Mouse (Mus musculus): ENCODE measurements around the gene Mettl8.

The Mettl8 gene

DNA sequence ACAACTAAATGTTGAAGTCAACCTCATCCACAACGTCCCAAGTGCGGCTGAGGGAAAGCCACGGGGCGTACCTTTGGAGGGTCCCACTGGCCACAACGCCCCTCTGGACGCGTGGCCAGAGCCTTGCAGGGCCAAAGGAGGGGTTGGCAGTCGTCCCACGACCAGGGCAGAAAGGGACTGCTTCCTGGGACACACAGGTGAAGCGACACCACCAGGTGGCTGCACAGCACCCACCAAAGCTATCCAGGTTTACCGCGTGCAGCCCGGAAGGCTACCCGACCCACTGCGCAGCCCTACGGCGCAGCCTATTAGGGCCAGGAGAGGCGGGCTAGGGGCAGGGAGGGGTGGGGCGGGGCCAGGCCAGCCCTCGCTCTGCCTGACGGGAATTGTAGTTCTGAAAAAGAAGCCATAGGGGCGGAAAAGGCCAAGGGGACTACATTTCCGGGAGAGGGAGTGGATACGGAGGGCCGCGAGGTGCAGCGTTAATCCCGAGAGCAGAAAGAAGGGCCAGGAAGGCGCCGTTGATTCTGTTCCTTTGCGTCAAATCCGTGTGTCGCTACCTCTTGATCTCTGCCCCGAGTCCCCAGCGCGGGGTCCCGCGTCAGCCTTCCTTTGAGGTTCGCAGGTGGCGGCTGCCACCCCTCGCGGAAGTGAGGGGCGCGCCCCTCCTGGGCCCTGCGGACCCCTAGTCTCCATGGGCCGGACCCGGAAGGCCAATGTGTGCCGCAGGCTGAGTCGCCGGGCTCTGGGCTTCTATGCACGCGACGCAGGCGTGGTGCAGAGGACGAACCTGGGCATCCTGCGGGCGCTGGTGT lies at the start of gene Mettl8, which contains the start of gene Dcaf17:
Mettl8 (minus strand) TSS at position 284 of the 815 bp plus-strand sequence.
Dcaf17 (plus strand) TSS at position 29 of the 815 bp plus-strand sequence.
- peak; percentile 96 for DNase-seq (ENCODE audit: extremely low spot score)

DNA sequence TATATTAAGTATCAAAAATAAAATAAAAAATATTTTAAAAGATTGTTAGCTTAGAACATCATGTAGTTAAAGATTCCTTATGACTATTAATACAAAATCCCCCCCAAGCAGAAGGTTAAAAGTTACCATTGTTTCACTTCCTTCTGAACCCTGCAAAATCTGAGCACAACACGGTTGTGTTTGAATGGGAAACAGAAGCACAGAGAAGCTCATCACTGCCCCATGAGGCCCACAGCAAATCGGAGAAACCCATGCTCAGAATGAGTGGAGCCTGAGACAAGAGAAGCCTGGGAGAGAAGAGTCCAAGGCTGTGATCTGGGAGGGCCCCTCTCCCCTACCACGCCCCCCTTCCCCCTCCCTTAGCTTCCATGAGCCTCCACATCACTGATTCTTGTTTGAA lies 49.3 kb upstream of the Mettl8 start:
- DNase-seq (ENCODE audit: extremely low spot score), result no peak

DNA sequence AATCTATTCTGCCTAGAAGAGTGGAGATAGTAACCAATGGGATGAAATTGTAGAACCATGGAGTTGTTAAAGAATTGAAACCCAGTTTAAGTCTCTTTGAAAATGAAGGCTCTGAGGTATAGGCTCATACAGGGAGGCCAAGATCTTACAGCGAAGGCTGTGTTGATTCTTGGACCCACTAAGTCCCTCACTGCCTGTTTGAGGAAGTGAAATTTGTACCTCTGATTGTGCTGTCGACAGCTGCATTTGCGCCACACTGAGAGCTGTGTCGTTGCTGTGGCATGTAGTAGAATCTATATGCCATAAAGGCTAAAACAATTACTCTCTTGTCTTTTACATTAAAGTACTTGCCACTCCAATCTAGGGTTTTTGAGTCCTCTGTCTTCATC lies 47.9 kb upstream of the Mettl8 start:
- DNase-seq (ENCODE audit: extremely low spot score), result no peak

DNA sequence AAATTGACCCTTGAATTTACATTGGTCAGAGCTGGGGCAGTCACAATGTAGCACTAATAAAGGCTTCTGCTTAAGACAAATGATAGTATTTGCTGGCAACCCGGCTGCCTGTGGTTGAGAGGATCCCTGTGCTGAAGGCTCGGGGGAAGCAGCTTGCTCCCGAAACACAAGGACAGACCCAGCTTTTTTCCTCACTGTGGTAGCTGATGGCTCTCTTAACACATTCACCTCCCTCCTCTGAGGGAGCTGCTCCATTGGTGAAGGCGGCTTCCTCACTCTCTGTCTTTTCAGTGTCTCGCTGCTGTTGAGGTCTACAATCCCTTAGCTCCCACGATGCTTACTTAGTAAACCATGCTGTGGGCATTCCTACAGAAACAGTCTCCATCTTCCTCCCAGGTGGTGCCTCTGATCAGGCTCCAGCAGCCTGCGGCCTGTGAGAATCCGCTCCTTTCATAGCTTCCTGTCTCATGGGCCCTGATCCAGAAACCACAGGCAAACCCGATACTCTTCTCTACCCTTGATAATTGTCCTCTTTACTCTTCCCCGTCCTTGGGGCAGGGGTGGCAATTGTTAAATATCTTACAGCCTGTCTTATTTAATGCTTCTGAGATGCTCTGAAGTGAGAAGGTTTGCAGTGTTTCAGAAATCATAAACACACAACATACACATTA lies 47.4 kb upstream of the Mettl8 start:
- DNase-seq (ENCODE audit: extremely low spot score), result no peak

DNA sequence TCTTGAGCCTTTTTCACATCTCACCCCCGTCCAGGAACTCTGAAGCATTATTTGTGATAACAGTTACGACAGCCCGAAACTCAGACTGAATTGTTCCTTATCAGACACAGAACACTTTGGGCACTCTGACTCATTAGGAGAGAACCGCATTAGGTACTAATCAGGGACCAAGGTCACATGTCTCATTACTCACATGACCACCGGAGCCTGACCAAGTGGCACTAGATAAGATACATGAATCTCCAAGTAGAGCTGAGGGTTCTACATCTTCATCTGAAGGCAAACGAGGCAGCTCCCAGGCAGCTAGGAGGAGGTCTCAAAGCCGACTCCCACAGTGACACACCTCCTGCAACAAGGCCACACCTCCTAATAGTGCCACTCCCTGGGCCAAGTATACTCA lies 40.8 kb upstream of the Mettl8 start:
- DNase-seq (ENCODE audit: extremely low spot score), result no peak

DNA sequence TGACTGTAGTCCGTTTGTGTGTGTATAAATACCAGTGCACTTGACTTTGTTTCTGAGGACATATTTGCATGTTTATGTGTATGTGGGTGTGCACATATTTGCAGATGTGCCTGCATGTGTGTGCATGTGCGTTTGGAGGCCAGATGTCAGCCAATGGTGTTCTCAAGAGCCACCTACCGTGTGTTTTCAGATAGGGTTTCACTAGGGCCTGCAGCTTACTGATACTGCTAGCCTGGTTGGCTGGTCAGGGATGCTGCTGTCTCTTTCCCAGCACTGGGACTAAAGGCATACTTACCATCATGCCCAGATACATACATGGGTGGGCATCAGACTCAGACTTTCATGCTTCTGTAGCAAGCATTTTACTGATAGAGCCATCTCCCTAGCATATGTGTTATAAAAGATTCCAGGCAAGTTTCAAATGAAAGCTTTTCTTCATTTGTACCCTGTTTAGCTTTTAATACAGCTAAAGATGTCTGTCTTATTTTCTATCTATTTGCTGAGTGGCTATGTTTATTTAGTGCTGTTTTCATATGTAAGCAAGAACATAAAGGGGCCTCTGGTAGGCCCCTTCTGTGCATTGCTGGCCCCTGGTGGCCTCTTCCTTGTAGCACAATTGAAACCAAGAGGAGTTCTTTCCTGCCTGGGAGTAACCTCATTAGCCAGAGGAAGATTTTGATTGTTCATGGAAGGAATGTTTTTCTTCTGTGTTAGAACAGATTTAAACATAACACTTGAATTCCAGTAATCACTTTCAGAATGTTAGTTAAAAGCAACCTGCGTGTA lies 35.5 kb upstream of the Mettl8 start:
- no peak for DNase-seq (ENCODE audit: extremely low spot score)

DNA sequence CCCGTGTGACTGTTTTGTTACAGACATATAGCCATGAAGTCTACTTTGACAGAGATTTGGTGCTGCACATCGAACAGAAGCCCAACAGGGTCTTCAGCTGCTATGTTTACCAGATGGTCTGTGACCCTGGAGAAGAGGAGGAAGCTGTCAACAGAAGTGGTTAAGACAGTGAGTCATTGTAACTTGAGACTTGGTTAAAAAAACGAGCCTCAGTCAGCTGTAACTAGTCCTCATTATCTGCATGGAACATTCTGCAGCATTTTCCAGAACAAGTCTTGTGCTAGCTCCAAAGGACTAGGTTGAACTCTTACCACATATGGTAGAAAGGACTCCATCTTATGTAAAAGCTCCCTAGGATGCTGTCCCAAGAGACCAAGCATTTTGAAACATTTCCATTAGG lies 34.4 kb upstream of the Mettl8 start:
- DNase-seq (ENCODE audit: extremely low spot score), result no peak

DNA sequence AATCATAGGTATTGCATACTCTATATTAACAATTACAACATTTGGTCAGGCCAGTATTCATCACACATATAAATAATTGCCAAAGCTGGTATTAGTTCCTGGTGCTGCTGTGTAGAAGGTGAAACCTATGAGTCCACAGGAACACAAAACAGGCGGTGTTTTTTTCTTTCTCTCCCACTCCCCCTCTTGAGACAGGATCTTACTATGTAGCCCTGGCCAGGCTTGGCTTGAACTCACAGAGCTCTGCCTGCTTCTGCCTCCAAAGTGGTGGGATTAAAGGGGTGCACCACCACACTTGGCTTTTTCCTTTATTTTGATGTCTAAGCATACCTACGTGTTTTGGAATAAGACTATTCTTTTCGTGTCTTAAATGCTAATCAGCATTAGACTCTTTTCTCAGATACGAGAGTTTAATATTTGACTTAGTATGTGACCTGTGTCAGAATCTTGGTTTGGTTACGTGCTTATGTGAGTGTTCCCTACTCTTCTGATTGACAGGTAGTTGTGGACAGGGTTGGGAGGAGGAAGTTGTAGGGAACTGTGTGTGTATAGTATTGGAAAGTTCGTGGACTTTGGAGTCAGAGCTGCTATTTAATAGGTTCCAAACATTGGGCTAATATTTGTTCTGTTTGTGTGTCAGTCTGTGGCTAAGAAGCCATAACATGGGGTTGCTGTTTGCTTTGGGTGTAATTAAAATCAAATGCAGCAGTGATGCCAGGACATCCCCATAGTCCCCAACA lies 28.2 kb upstream of the Mettl8 start:
- no peak for DNase-seq (ENCODE audit: extremely low spot score)

DNA sequence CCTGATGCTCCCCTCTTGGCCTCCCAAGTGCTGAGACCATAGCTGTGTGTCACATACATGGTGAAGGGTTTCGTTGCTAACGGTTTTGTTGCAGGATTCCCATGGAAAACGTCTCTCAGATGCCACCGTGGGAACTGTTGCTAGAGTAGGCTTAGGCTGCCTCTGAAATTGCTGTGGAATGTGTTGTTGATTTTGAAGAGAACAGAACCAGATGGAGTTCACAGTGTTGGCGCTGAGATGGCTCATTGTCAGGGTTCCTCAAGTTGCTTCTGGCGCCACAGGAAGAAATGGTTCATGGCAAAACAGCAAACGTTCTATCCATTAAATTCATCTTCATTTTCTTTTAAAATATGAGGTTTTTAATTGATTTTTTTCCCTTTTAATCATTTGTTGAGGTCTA lies 27.0 kb upstream of the Mettl8 start:
- no peak for DNase-seq (ENCODE audit: extremely low spot score)

DNA sequence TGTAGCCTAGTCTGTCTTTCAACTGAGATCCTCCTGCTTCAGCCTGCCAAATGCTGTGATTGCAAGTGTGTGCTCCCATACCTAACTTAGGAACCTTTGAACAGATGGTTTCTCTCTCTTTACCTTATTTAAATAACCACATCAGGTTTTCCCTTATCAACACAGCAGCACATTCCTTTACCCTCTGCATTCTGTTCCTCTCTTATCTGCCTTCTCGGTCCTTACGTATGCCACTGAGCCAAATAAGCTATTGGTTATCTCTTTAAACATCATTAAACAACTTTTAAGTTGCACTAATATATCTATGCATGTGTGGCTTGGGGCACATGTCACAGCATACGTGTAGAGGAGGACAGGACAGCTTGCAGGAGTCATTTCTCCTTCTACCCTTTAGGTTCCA lies 18.4 kb upstream of the Mettl8 start:
- no peak for DNase-seq (ENCODE audit: extremely low spot score)

DNA sequence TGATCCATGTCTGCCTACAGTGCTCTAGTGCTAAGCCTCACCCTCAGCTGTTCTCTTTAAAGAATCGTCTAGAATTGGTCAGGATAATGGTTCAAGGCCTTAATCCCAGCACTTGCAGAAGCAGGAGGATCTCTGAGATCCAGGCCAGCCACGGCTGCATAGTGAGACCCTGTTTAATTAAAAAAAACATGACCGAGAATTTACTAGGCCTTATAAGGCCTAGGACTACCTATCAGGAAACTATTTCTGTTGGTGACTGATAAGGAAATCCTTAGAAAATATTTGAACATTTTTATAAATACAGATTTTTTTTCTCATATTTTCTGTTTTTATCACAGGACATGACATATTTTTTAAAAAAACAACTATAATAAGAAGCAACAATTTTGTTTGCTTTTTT lies 17.9 kb upstream of the Mettl8 start:
- no peak for DNase-seq (ENCODE audit: extremely low spot score)

DNA sequence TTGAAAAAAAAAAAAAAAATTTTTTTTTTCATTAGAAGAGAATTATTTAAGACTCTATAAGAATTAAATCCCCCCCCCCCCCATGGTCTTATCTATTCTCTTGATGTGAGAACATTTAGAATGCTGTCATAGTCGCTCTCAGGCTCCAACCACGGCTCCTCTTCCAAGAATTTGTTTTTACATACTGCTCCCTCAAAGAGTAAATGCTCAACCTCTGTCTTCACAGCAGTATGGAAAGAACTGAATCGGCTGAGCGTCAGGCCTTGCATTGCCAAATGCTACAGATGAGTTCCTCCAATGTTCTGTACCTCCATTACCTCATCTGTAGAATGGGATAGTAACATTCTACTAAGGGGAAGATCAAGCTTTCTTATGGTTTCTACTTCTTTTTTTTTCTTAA lies 16.2 kb upstream of the Mettl8 start:
- no peak for DNase-seq (ENCODE audit: extremely low spot score)

DNA sequence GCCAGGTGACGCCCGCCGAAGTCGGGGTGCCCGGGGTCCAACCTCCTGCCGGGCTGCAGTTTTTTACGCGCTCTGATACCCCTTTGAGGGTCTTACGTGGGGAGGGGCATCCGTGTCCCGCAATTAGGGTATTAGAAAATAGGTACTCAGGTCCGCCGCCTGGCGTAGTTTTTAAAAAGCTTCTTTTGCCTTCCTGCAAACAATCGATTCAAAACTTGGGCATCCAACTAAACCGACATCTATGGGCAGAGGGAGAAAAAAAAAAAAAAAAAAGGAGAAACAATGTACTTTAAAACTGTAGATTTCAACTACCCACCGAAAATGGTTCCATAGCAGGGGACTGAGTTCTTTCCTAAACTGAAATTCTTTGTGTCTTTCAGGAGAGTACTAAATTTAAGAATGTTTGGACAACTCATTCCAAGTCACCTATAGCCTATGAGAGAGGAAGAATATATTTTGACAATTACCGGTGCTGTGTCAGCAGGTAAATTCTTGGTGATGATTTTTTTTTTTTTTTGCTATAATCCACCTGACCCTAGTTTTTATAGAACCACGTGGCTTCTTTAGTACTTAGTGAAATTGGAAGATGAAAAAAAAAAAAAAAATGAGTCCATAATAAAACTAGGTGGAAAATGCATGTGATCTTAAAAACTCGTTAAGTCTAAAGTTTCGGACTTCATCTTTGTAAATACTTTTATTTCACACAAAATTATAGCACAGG lies 892 bp upstream of the Mettl8 start:
- DNase-seq (ENCODE audit: extremely low spot score), result no peak

DNA sequence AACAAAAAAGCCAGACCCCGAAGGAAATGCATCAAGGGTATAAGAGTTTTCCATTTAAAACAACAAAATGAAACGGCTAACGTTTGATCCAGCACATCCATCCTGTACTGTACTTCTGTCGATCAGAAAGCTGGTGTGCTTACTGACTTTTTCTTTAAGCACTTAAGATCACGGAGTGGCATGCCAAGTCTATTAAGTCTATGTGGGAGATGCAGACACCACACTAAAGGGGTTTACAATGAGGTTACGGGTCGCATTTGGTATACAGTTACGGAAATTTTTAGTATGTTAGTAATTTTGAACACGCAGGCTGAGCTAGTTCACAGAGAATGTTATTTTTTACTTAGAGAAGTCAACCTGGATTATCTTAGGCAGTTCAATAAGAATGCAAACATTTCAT lies 667 bp downstream of the Mettl8 start:
- no peak for DNase-seq (ENCODE audit: extremely low spot score)

DNA sequence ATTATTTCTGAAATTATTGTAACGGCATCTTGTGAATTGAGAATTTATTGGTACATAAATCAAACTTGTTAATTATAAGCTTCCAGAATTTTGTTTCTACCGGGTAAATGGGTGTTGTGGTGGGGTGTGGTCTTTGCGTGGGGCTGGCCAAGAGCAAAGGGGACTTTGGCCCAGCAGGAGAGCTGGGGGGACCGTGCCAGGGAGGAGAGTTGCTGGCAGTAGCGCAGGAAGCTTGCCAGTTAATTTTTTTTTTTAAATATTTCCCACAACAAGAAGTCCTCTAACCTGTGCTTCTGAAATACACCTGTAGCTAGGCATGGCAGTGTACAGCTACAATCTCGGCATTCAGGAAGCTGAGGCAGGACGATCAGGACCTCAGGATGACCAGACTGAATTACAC lies 4.9 kb downstream of the Mettl8 start:
- DNase-seq (ENCODE audit: extremely low spot score), result no peak

DNA sequence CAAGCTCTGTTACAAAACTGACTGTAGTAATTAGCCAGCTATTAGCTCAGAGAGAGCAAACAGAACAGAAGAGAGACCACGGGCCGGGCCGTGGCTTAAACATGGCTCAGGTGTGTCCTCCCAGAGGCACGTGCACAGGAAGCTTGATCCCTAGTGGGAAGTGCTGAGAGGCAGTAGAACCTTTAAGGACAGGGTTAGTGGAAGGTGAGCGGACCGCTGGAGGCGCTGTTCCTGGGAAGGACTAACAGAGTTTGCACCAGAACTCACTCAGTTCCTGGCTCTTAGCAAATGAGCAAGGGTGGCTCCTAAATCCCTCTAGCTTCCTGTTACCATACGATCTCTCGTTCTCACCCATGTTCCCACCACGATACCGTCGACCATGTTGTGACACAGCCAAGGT lies 6.5 kb downstream of the Mettl8 start:
- DNase-seq (ENCODE audit: extremely low spot score), result no peak

DNA sequence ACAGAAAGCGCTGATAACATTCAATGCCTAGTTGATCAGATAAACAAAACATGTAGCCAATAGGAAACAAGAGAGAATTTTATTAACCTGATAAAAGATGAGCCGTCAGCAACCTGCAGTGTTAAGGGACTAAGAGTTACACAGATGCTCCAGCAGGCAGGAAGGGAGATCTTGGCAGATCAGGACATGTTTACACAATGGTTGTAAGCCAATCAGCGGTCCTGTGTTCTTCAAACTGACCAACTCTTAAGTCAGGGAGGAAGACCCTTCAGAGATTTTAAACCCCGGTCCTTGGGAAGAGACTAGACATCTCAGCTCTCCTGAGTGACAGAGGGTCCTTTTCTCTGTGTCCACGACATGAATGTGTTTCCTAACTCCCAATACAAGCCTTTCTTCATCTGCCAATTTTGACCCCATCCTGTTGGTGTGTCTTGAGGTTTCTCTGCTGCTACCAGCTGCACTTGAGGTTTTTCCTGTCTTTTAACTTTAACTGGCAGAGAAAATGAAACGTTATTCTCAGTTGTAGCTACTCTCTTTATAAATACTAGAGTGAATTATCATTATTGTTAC lies 8.5 kb downstream of the Mettl8 start:
- no peak for DNase-seq (ENCODE audit: extremely low spot score)

DNA sequence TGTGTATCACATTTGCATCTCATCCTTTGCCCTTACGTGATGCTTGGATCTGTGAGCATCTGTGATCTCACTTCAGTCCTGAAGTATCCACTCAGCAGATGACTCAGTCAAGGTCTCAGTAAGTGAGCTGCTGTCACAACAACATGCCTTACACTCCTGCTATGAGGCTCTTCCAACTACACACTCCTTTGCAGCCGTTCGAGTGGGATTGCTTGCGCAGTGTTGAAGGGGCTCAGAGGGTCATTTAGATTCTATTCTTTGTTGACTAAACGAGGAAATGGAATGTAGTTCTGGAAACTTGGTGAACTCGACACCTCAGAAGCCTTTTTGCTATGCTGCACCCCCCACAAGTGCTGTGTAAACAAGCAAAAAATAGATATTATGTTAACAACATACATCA lies 9.2 kb downstream of the Mettl8 start:
- DNase-seq (ENCODE audit: extremely low spot score), result no peak

DNA sequence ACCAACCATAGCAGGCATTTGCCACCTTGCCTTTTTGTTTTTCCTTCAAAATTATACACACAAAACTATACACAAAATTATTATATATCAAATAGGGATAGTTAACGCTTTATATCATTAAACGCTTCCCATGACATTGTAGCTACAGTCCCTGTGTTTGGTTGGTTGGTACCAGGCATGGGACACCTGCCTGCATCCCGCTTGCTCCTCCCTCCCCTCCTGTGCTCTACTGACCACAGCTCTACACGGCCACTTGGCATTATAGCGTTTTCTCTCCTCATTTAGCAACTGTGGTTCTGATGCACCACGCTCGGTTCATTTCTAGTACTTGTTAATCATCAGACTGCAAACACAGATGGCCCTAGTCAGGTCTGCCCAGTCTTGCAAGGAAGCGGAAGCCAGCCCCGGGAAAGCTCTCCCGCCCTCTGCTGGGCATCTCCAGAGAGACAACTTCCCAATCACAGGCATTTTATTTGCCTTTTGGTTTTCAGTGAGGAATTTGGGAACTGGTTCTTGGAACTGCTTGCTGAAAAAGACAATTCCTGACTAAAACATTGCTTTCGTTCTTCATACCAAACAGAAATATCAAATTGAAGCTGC lies 15.8 kb downstream of the Mettl8 start:
- peak; percentile 68 for DNase-seq (ENCODE audit: extremely low spot score)

DNA sequence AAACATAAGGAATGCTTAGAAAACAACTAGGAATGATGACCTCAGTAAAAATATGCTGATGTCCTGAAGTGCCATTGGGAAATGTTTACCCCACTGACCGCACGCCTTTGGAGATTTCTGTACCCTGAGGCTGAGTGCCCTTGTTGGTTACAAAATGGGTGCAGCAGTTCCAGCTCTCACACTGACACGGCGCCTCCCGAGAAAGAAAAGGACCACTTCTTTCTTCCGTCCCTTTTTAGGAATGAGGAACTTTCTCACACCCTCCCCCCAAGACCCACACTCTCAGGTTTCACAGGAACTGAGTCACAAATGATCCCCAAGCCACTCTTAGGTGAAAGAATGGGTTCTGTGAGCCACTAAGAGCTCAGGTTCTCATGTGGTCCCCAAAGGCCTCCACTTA lies 17.9 kb downstream of the Mettl8 start:
- no peak for DNase-seq (ENCODE audit: extremely low spot score)

DNA sequence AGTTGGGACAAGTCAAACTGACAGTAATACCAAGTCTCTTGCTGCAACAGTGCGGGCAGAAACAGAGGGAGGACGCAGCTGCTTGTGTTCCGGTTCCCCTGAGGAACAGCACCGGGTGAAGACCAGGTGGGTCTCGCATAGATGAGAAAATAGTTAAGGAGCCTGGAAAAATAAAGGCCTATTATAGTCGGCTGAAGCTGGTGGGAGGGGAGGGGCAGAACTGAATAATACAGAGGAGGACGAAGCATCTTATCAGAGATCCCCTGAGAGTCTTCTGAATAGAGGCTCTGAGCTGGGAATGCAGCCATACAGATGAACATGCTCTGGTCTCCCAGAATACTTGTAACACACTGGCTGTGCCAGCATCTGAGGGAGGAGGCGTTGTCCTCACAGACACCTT lies 21.4 kb downstream of the Mettl8 start:
- DNase-seq (ENCODE audit: extremely low spot score), result no peak

Data from embryo, embryonic 9.5 days (tissue).